In genomic region chr17:84540603-84541002, GRCm38 (mm10) we compare ENCODE assay signal across 16 mouse cellular contexts. TPM values are rescaled to one million over a fixed set of nuclear protein-coding genes. Genes with fewer than 3 reads are reported as not detected.
DNase-seq lines count a peak whose midpoint lies in the region; ATAC-seq lines count a peak whose summit lies in the region.
"Had no signal": no experiment of that assay in that cellular context is flagged by ENCODE, and none has a peak within 500 bp of the region (broad histone marks: within the 10 kb centered on the region; RNA-seq: fewer than 3 reads in every experiment).

No protein-coding gene starts in this region.

- H3K27me3 ChIP-seq in heart, embryonic 11.5 days (ENCODE audit: control insufficient read depth, insufficient read depth, low read length): no peaks in the 10 kb centered on the region
- H3K27me3 ChIP-seq: neural tube, embryonic 12.5 days had no signal

- DNase-seq in gastrocnemius, postnatal 14 days: peak; percentile 27
- no peak for DNase-seq in gastrocnemius, postnatal 4 days (ENCODE audit: low spot score in 2 of 2)
- DNase-seq in 3T3-L1 (ENCODE audit: low read depth, low spot score) (peak; percentile 89), MN1 (ENCODE audit: low spot score) (no peak)
- DNase-seq in Muller cell, postnatal 12 days (ENCODE audit: inconsistent ontology term): peak; percentile 69
- no peak for DNase-seq in heart, postnatal 10 days
- DNase-seq: cerebellum, adult 2 months; heart, adult 18-20 months; kidney, adult 18-20 months; kidney, postnatal 25 days; lung, embryonic 14.5 days; thymus, postnatal 14 days had no signal

- no peaks in the 10 kb centered on the region for H3K9me3 ChIP-seq in heart, embryonic 11.5 days (replicated peaks; ENCODE audit: control insufficient read depth, low read length)
- H3K9me3 ChIP-seq: neural tube, embryonic 12.5 days had no signal

- ATAC-seq in granulocyte monocyte progenitor cell, adult 5-6 weeks (replicated peaks; ENCODE audit: poor library complexity, severe bottlenecking): peak; percentile 56; the same call in 1 of the 2 replicates
- no peak for ATAC-seq in heart, embryonic 11.5 days (replicated peaks; ENCODE audit: insufficient number of reproducible peaks, low FRiP score, low TSS enrichment)
- ATAC-seq: hindbrain, postnatal 0 days had no signal

- 77% methylated on average over 8 of the region's 8 CpGs for WGBS in heart, embryonic 11.5 days (ENCODE audit: insufficient replicate concordance)

- H3K4me3 ChIP-seq in heart, embryonic 11.5 days (ENCODE audit: low read depth, low read length): no peak overlapping the region
- H3K4me3 ChIP-seq: neural tube, embryonic 12.5 days had no signal

- no peaks in the 10 kb centered on the region for H3K4me1 ChIP-seq in heart, embryonic 11.5 days (ENCODE audit: control insufficient read depth, insufficient read depth, low read length)
- H3K4me1 ChIP-seq: neural tube, embryonic 12.5 days had no signal

- no peaks in the 10 kb centered on the region for H3K36me3 ChIP-seq in heart, embryonic 11.5 days (ENCODE audit: control insufficient read depth, insufficient read depth, low read length)
- H3K36me3 ChIP-seq: neural tube, embryonic 12.5 days had no signal

- H3K27ac ChIP-seq in heart, embryonic 11.5 days (ENCODE audit: low read depth, low read length): no peak overlapping the region
- H3K27ac ChIP-seq: hindbrain, postnatal 0 days; neural tube, embryonic 12.5 days had no signal

- H3K9ac ChIP-seq in heart, embryonic 11.5 days (ENCODE audit: low read depth, low read length): no peak overlapping the region
- H3K9ac ChIP-seq: lung, embryonic 14.5 days; neural tube, embryonic 12.5 days had no signal

- no peak overlapping the region for H3K4me2 ChIP-seq in heart, embryonic 11.5 days
- H3K4me2 ChIP-seq: lung, embryonic 14.5 days; neural tube, embryonic 12.5 days had no signal

- intact Hi-C loops in gastrocnemius, postnatal 14 days (cut with DNase I; ENCODE audit: low total_unique reads): no loop called here
- intact Hi-C loops in heart, postnatal 10 days (cut with DNase I): no loop called here

RNA-seq across cellular contexts. Expression of gene Plekhh2, which starts 28.9 kb away (rescaled TPM):
- total RNA-seq in gastrocnemius, postnatal 14 days (2021): 1 to 10 TPM; 3.6 to 3.8 TPM
- total RNA-seq in gastrocnemius, postnatal 4 days (2021): 10 to 100 TPM; 11.7 to 18.0 TPM
- 0.32 and 0.43 TPM in 2 replicates for total RNA-seq in granulocyte monocyte progenitor cell, adult 5-6 weeks (2014; fragmentation: Nextera tagmentation)
- 0.43 TPM in 1 of 2 replicates, not detected in the other for total RNA-seq in granulocyte monocyte progenitor cell, adult 5-6 weeks (2017)
- polyA plus RNA-seq in heart, embryonic 11.5 days (2014; fragmentation: Nextera tagmentation; extraction: Ambion mirVana): 3.2 and 4.2 TPM in 2 replicates
- total RNA-seq in heart, postnatal 10 days (2021): 1 to 10 TPM; 6.3 to 7.0 TPM

Comparison
In these comparisons a context has a peak if more than half of its experiments do, and no peak if none do; other contexts are left out.
1. DNase-seq: peak in gastrocnemius, postnatal 14 days (single experiment), 3T3-L1 (single experiment) and Muller cell, postnatal 12 days (single experiment); none in gastrocnemius, postnatal 4 days (0 of 2), MN1 (single experiment) and heart, postnatal 10 days (0 of 2).